Comparison of ENCODE assay signal across 11 mouse cellular contexts in the genomic region with DNA sequence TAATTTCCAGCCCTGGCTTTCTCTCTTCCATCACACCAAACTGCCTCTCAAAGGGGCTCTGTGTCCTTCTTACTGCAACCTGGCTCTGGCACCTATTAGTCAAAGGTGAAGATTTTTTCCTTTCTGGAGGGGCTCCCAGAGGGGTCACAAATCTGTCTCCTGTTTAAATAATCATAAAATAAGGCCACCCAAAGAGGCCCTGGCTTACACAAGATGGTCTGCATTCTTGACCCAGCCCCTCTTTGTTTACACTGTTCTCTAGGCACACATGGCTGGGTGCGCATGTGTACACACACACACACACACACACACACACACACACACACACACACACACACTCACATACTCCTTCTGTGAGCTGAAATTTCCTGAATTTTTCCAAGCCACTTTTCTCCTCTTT.
"Had no signal": no experiment of that assay in that cellular context is flagged by ENCODE, and none has a peak within 500 bp of the region (broad histone marks: within the 10 kb centered on the region; RNA-seq: fewer than 3 reads in every experiment).

No protein-coding gene starts in this region.

- H3K36me3 ChIP-seq: midbrain, embryonic 13.5 days had no signal

- H3K9ac ChIP-seq: liver, embryonic 14.5 days; midbrain, embryonic 13.5 days had no signal

- H3K4me3 ChIP-seq: midbrain, embryonic 13.5 days had no signal

- DNase-seq: kidney, adult 18-20 months; kidney, postnatal 14 days; layer of hippocampus, adult 9-11 months; lung, adult 18-20 months; lung, postnatal 10 days; right cerebral cortex, postnatal 14 days; thymus, adult 2 months; thymus, postnatal 25 days had no signal

- H3K27ac ChIP-seq: liver, embryonic 14.5 days; midbrain, embryonic 13.5 days had no signal

- ATAC-seq: inflammation-experienced regulatory T-cells, adult 6 months; midbrain, embryonic 13.5 days had no signal

- H3K9me3 ChIP-seq: midbrain, embryonic 13.5 days had no signal

- H3K4me1 ChIP-seq: midbrain, embryonic 13.5 days had no signal

- H3K4me2 ChIP-seq: midbrain, embryonic 13.5 days had no signal

- H3K27me3 ChIP-seq: midbrain, embryonic 13.5 days had no signal
